Mouse (Mus musculus) bone marrow, adult 2 months (tissue): ENCODE data around the gene Ccrl2. TPM values are rescaled to one million over a fixed set of nuclear protein-coding genes. Genes with fewer than 3 reads are reported as not detected.
A peak's percentile ranks its signal among the peaks of the same experiment; 100 is the strongest.

Experiments used
- H3K27ac ChIP-seq: fragments of 200-500 bp; 2 replicates; pipeline ENCODE4 v1.5.1; 2012; ENCODE audit warnings: low read depth, mild to moderate bottlenecking, control low read depth, inconsistent platforms, low read length; ENCODE audit not compliant: control insufficient read depth, poor library complexity, insufficient read depth
- H3K4me1 ChIP-seq: fragments of 200-500 bp; 2 replicates; pipeline ENCODE4 v1.6.1; 2011; ENCODE audit warnings: low read length; ENCODE audit not compliant: control insufficient read depth, insufficient read depth
- H3K4me3 ChIP-seq: fragments of 200-500 bp; replicated peaks from 2 replicates; pipeline ENCODE3; 2011; ENCODE audit warnings: mild to moderate bottlenecking, low read depth, low read length, control low read depth; ENCODE audit not compliant: control insufficient read depth
- CTCF ChIP-seq: fragments of 200-500 bp; IDR thresholded peaks from 2 replicates; pipeline ENCODE4 v1.5.1; 2011; ENCODE audit warnings: low read length, control low read depth; ENCODE audit not compliant: control insufficient read depth, insufficient read depth
- POLR2A ChIP-seq: fragments of 200-500 bp; IDR thresholded peaks from 2 replicates; pipeline ENCODE4 v1.6.1; 2011; ENCODE audit warnings: low read depth, mild to moderate bottlenecking, control low read depth, low read length, borderline replicate concordance; ENCODE audit not compliant: control insufficient read depth
- WGBS: fragments of 180-500 bp; shearing (Covaris S2); methylation state at CpG from one replicate; pipeline ENCODE4 v1.1.7; 2018; 5-methylcytosine and 5-hydroxymethylcytosine counted together
- polyA plus RNA-seq: library from polyadenylated mRNA; stranded (reverse); fragments of >200 nt; gene quantifications from 2 replicates; pipeline ENCODE4 v1.2.4, GENCODE M21; 2011; ENCODE audit warnings: low replicate concordance; ENCODE audit not compliant: missing spikeins, insufficient read depth, insufficient read length

The Ccrl2 gene
- polyA plus RNA-seq, 1 experiment, result 10.4 TPM

DNA sequence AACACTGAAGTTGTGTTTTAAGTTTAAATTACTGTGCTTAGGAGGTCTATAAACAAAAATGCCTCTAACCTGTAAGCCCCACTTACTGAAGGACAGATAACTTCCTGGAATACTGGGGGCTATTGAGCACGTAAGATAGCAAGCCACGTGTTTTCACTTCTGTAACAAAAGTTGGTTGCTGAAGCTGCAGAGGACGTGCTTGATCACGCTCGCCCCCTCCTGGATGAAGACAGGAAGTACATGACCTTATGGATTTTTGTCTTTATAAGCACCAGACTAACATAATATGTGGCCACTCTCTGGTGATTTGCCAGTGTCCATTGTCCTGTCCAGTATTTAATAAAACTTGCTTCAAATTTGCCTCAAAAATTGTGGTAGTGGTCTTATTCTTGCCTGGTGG is 20.4 kb upstream of the Ccrl2 start:
- Histone ChIP-seq H3K4me1 (peaks cover 3% of the 10 kb centered on the region; the same call in 1 of the 2 replicates), H3K27ac (no peak overlapping the region), H3K4me3 (no peak overlapping the region)
- TF ChIP-seq POLR2A (no peak), CTCF (peak; percentile 76)
- 65% methylated on average over 5 of the region's 5 CpGs for WGBS

GRCm38 (mm10) chr9:111072971-111073370 is 15.7 kb upstream of the Ccrl2 start:
- Histone ChIP-seq H3K27ac (no peak overlapping the region), H3K4me3 (no peak overlapping the region), H3K4me1 (no peaks in the 10 kb centered on the region)
- 72% methylated on average over 4 of the region's 4 CpGs for WGBS
- TF ChIP-seq CTCF, result no peak
- no peak for TF ChIP-seq POLR2A

- H3K27ac ChIP-seq, result no peak overlapping the region
- no peaks in the 10 kb centered on the region for H3K4me1 ChIP-seq
- TF ChIP-seq POLR2A, result no peak
- peak; percentile 30 for TF ChIP-seq CTCF
- H3K4me3 ChIP-seq, result no peak overlapping the region
- 18% methylated on average over 7 of the region's 7 CpGs for WGBS
Observed at GRCm38 (mm10) chr9:111072175-111072574, 14.9 kb upstream of the Ccrl2 start.

DNA sequence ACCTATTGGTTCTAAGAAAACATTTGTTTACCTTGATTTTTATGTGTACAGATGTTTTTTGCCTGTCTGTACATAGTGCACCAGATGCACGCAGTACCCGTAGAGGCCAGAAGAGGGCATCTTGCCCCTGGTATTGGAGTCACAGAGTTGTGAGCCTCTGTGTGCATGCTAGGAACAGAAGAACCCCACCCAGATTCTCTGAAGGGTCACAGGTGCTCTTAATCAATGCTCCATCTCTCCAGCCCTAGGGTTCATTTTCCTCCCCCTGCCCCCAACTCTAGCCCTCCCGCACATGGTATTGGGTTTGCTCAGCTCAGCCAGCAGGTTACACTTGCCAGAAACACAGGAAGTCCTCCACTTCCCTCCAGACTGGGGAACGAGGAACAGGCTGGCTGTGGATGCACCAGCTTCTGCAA is 13.2 kb upstream of the Ccrl2 start:
- 13% methylated on average over 4 of the region's 4 CpGs for whole genome bisulfite sequencing
- TF ChIP-seq POLR2A (no peak), CTCF (peak; percentile 74)
- no peak overlapping the region for H3K4me3 ChIP-seq
- no peak overlapping the region for H3K27ac ChIP-seq
- no peaks in the 10 kb centered on the region for H3K4me1 ChIP-seq

DNA sequence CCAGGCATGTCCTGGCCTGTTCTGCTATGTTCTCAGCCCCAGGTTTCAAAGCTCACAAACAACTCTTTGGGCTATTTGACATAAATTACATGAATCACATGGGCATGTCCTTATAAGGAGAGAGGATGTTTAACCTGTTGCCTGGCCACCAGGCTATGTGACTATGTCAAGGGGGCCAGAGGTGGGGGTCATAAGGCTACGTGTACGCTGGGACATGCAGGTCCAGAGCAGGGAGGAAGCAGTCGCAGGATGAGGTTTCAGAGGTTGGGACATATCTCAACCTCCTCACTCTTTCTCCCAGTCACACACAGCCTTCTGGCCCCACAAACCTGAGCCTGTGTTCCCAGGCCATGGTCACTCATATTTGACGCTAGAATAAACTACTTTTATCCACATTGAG is 9.7 kb upstream of the Ccrl2 start:
- WGBS, result 36% methylated on average over 4 of the region's 4 CpGs
- Histone ChIP-seq H3K27ac (no peak overlapping the region), H3K4me3 (no peak overlapping the region), H3K4me1 (no peaks in the 10 kb centered on the region; the same call in 1 of the 2 replicates)
- TF ChIP-seq CTCF (no peak), POLR2A (no peak)

GRCm38 (mm10) chr9:111062840-111063239 is 5.5 kb upstream of the Ccrl2 start:
- no peak overlapping the region for H3K4me3 ChIP-seq
- 39% methylated on average over 5 of the region's 5 CpGs for WGBS
- H3K4me1 ChIP-seq, result no peaks in the 10 kb centered on the region; the same call in 1 of the 2 replicates

DNA sequence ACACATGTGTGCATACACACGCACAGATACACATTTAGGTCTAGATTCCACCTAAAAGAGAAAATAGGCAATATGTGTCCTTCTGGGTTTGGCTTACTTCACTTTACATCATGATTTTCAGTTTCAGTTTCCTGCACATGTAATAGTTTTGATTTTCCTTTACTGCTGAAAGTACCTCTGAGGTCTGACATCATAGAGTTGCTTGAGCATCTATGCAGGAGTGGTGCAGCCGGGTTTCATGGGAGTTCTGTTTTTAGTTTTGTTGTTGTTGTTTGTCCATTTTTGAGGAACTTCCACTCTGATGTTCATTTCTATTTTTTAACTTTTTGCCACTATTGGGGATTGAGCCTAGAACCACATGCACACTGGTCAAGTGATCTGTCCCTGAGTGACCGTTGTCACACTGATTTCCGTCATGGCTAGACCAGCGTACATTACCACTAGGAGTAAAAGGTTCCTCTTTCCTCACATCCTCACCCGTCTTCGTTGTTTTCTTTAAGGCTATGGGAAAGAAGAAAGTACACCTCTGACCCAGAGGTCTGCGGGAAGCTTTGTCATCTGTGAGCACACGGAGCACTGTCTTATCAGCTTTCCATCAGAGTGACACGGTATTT is 1.7 kb upstream of the Ccrl2 start:
- no peak for TF ChIP-seq POLR2A
- no peak for TF ChIP-seq CTCF
- Histone ChIP-seq H3K27ac (no peak overlapping the region), H3K4me1 (peaks cover 2% of the 10 kb centered on the region; the same call in 1 of the 2 replicates), H3K4me3 (no peak overlapping the region)
- 16% methylated on average over 10 of the region's 10 CpGs for WGBS

More at GRCm38 (mm10) chr9:111062840-111063239, 5.5 kb upstream of the Ccrl2 start:
- TF ChIP-seq POLR2A, result no peak
- TF ChIP-seq CTCF, result no peak
- no peak overlapping the region for H3K27ac ChIP-seq

GRCm38 (mm10) chr9:111057544-111058370 is 438 bp upstream of the Ccrl2 start:
- 25% methylated on average over 14 of the region's 14 CpGs for WGBS
- Histone ChIP-seq H3K4me1 (peaks cover 2% of the 10 kb centered on the region; the same call in 1 of the 2 replicates), H3K4me3 (peak overlapping the region; percentile 82), H3K27ac (peak overlapping the region; percentile 75)
- TF ChIP-seq POLR2A, result no peak
- no peak for TF ChIP-seq CTCF
